Mouse (Mus musculus) granulocyte monocyte progenitor cell, adult 5-6 weeks (primary cell): Measurements from ENCODE around the gene Olfr792. TPM values are rescaled to one million over a fixed set of nuclear protein-coding genes. Genes with fewer than 3 reads are reported as not detected.

Experiments used
- ATAC-seq: replicated peaks from 2 replicates; pipeline ENCODE4 v1.8.0; 2016; ENCODE audit warnings: mild to moderate bottlenecking, moderate TSS enrichment, inconsistent platforms; ENCODE audit not compliant: poor library complexity, severe bottlenecking
- total RNA-seq, 2 experiments: library from RNA; stranded (forward) in 1 of 2; stranded (reverse) in 1 of 2; fragments of 200-712, 200-1000 nt in 1 of 2; fragments of >200 nt in 1 of 2; fragmentation: Nextera tagmentation in 1 of 2; gene quantifications; 2 replicates each; pipeline ENCODE4 v1.2.3; 2014 to 2017

The Olfr792 gene
- total RNA-seq (2014; fragmentation: Nextera tagmentation) (not detected in 2 replicates), total RNA-seq (2017) (not detected in 2 replicates)

GRCm38 (mm10) chr10:129538862-129539261, at the start of gene Olfr792:
Gene Olfr792 (plus strand): TSS chr10:129539162.
- ATAC-seq: no peak

GRCm38 (mm10) chr10:129490101-129490500, 48.9 kb upstream of the Olfr792 start:
- no peak for ATAC-seq

- no peak for ATAC-seq
Measured at GRCm38 (mm10) chr10:129498192-129498591, 40.8 kb upstream of the Olfr792 start, which contains the start of gene Olfr790. Gene Olfr790 (plus strand): TSS chr10:129498492.

- ATAC-seq: no peak
Measured at GRCm38 (mm10) chr10:129521492-129521891, 17.5 kb upstream of the Olfr792 start, which contains the start of gene Olfr791. Gene Olfr791 (plus strand): TSS chr10:129521792.

DNA sequence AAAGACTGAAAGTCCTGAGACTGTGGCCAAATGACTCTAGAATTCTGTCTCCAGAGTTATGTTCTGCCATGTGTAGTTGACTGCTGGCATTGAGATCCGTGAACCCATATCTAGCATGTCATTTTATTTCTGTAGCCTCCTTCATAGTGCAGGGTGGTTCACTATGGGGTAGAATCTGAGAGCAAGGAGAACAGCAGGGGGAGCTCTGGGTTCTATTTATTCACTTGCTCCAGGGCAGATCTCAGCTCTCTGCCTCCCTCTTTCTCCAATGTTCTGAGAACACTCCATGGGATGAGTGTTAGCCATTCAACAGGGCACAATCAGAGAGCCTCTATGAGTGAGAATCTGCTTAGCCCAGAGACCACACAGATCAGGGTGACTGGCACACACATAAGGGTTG, 10.4 kb downstream of the Olfr792 start:
- no peak for ATAC-seq

GRCm38 (mm10) chr10:129567355-129567754, 28.4 kb downstream of the Olfr792 start, which contains the start of gene Olfr794:
Gene Olfr794 (plus strand): TSS chr10:129567655.
- ATAC-seq: no peak

GRCm38 (mm10) chr10:129577066-129577465, 38.1 kb downstream of the Olfr792 start:
- ATAC-seq: no peak

Other genes starting within 250 kb of the Olfr792 start
- not detected in 2 replicates for gene Olfr780, start 221.0 kb upstream of the Olfr792 start, total RNA-seq (2014; fragmentation: Nextera tagmentation)
- gene Olfr780, start 221.0 kb upstream of the Olfr792 start, total RNA-seq (2017): not detected in 2 replicates
- gene Olfr781, start 210.3 kb upstream of the Olfr792 start, total RNA-seq (2014; fragmentation: Nextera tagmentation): not detected in 2 replicates
- gene Olfr781, start 210.3 kb upstream of the Olfr792 start, total RNA-seq (2017): not detected in 2 replicates
- gene Olfr782, start 190.3 kb upstream of the Olfr792 start, total RNA-seq (2014; fragmentation: Nextera tagmentation): not detected in 2 replicates
- not detected in 2 replicates for gene Olfr782, start 190.3 kb upstream of the Olfr792 start, total RNA-seq (2017)
- 0.23 and 0.37 TPM in 2 replicates for gene Olfr784, start 155.1 kb upstream of the Olfr792 start, total RNA-seq (2014; fragmentation: Nextera tagmentation)
- gene Olfr784, start 155.1 kb upstream of the Olfr792 start, total RNA-seq (2017): not detected in 2 replicates
- gene Olfr785, start 133.7 kb upstream of the Olfr792 start, total RNA-seq (2014; fragmentation: Nextera tagmentation): not detected in 2 replicates
- gene Olfr785, start 133.7 kb upstream of the Olfr792 start, total RNA-seq (2017): not detected in 2 replicates
- not detected in 2 replicates for gene Olfr786, start 111.9 kb upstream of the Olfr792 start, total RNA-seq (2014; fragmentation: Nextera tagmentation)
- not detected in 2 replicates for gene Olfr786, start 111.9 kb upstream of the Olfr792 start, total RNA-seq (2017)
- not detected in 2 replicates for gene Olfr787, start 77.3 kb upstream of the Olfr792 start, total RNA-seq (2014; fragmentation: Nextera tagmentation)
- not detected in 2 replicates for gene Olfr787, start 77.3 kb upstream of the Olfr792 start, total RNA-seq (2017)
- not detected in 2 replicates for gene Olfr788, start 68.2 kb upstream of the Olfr792 start, total RNA-seq (2014; fragmentation: Nextera tagmentation)
- not detected in 2 replicates for gene Olfr788, start 68.2 kb upstream of the Olfr792 start, total RNA-seq (2017)
- not detected in 2 replicates for gene Olfr789, start 54.4 kb upstream of the Olfr792 start, total RNA-seq (2014; fragmentation: Nextera tagmentation)
- not detected in 2 replicates for gene Olfr789, start 54.4 kb upstream of the Olfr792 start, total RNA-seq (2017)
- gene Olfr790, start 40.7 kb upstream of the Olfr792 start, total RNA-seq (2014; fragmentation: Nextera tagmentation): not detected in 2 replicates
- gene Olfr790, start 40.7 kb upstream of the Olfr792 start, total RNA-seq (2017): not detected in 2 replicates
- gene Olfr791, start 17.4 kb upstream of the Olfr792 start, total RNA-seq (2014; fragmentation: Nextera tagmentation): not detected in 2 replicates
- gene Olfr791, start 17.4 kb upstream of the Olfr792 start, total RNA-seq (2017): not detected in 2 replicates
- gene Olfr794, start 28.5 kb downstream of the Olfr792 start, total RNA-seq (2014; fragmentation: Nextera tagmentation): not detected in 2 replicates
- gene Olfr794, start 28.5 kb downstream of the Olfr792 start, total RNA-seq (2017): not detected in 2 replicates
- not detected in 2 replicates for gene Olfr796, start 73.4 kb downstream of the Olfr792 start, total RNA-seq (2014; fragmentation: Nextera tagmentation)
- not detected in 2 replicates for gene Olfr796, start 73.4 kb downstream of the Olfr792 start, total RNA-seq (2017)
- gene Olfr798, start 88.8 kb downstream of the Olfr792 start, total RNA-seq (2014; fragmentation: Nextera tagmentation): not detected in 2 replicates
- gene Olfr798, start 88.8 kb downstream of the Olfr792 start, total RNA-seq (2017): not detected in 2 replicates
- gene Olfr799, start 98.3 kb downstream of the Olfr792 start, total RNA-seq (2014; fragmentation: Nextera tagmentation): not detected in 2 replicates
- gene Olfr799, start 98.3 kb downstream of the Olfr792 start, total RNA-seq (2017): not detected in 2 replicates
- gene Olfr800, start 118.5 kb downstream of the Olfr792 start, total RNA-seq (2014; fragmentation: Nextera tagmentation): not detected in 2 replicates
- gene Olfr800, start 118.5 kb downstream of the Olfr792 start, total RNA-seq (2017): not detected in 2 replicates
- gene Olfr801, start 134.7 kb downstream of the Olfr792 start, total RNA-seq (2014; fragmentation: Nextera tagmentation): not detected in 2 replicates
- gene Olfr801, start 134.7 kb downstream of the Olfr792 start, total RNA-seq (2017): not detected in 2 replicates
- gene Olfr802, start 149.0 kb downstream of the Olfr792 start, total RNA-seq (2014; fragmentation: Nextera tagmentation): not detected in 2 replicates
- gene Olfr802, start 149.0 kb downstream of the Olfr792 start, total RNA-seq (2017): not detected in 2 replicates
- gene Olfr803, start 155.1 kb downstream of the Olfr792 start, total RNA-seq (2014; fragmentation: Nextera tagmentation): not detected in 2 replicates
- not detected in 2 replicates for gene Olfr803, start 155.1 kb downstream of the Olfr792 start, total RNA-seq (2017)
- gene Olfr804, start 164.0 kb downstream of the Olfr792 start, total RNA-seq (2014; fragmentation: Nextera tagmentation): not detected in 2 replicates
- gene Olfr804, start 164.0 kb downstream of the Olfr792 start, total RNA-seq (2017): not detected in 2 replicates
- not detected in 2 replicates for gene Olfr805, start 190.2 kb downstream of the Olfr792 start, total RNA-seq (2014; fragmentation: Nextera tagmentation)
- not detected in 2 replicates for gene Olfr805, start 190.2 kb downstream of the Olfr792 start, total RNA-seq (2017)
- gene Olfr806, start 202.8 kb downstream of the Olfr792 start, total RNA-seq (2014; fragmentation: Nextera tagmentation): not detected in 2 replicates
- not detected in 2 replicates for gene Olfr806, start 202.8 kb downstream of the Olfr792 start, total RNA-seq (2017)
- not detected in 2 replicates for gene Olfr807, start 218.6 kb downstream of the Olfr792 start, total RNA-seq (2014; fragmentation: Nextera tagmentation)
- not detected in 2 replicates for gene Olfr807, start 218.6 kb downstream of the Olfr792 start, total RNA-seq (2017)
- not detected in 2 replicates for gene Olfr808, start 226.3 kb downstream of the Olfr792 start, total RNA-seq (2014; fragmentation: Nextera tagmentation)
- gene Olfr808, start 226.3 kb downstream of the Olfr792 start, total RNA-seq (2017): not detected in 2 replicates
- not detected in 2 replicates for gene Olfr809, start 235.5 kb downstream of the Olfr792 start, total RNA-seq (2014; fragmentation: Nextera tagmentation)
- not detected in 2 replicates for gene Olfr809, start 235.5 kb downstream of the Olfr792 start, total RNA-seq (2017)